ENCODE assay signal across 25 mouse cellular contexts in genomic region chr7:130799418-130799817, GRCm38 (mm10). TPM values are rescaled to one million over a fixed set of nuclear protein-coding genes. Genes with fewer than 3 reads are reported as not detected.
DNase-seq lines count a peak whose midpoint lies in the region; ATAC-seq lines count a peak whose summit lies in the region.
"Had no signal": no experiment of that assay in that cellular context is flagged by ENCODE, and none has a peak within 500 bp of the region (broad histone marks: within the 10 kb centered on the region; RNA-seq: fewer than 3 reads in every experiment).

No protein-coding gene starts in this region.

- DNase-seq in kidney, adult 11 months: peak; percentile 18
- DNase-seq in kidney, postnatal 14 days: peak; percentile 23
- DNase-seq in yolk sac, embryonic 10.5 days (ENCODE audit: low spot score): peak; percentile 52
- no peak for DNase-seq in heart, adult 11 months
- DNase-seq in right cerebral cortex, postnatal 36 days (ENCODE audit: low spot score in 2 of 2): no peak
- DNase-seq: adrenal gland, adult 8-10 months; adrenal gland, postnatal 36 days; B cell, adult 2 months; cerebellum, adult 11 months; cerebellum, adult 8-10 months; cerebellum, postnatal 14 days; gastrocnemius, postnatal 36 days; heart, adult 18-20 months; heart, postnatal 10 days; heart, postnatal 4 days had no signal

- H3K9me3 ChIP-seq in kidney, embryonic 15.5 days (replicated peaks): no peaks in the 10 kb centered on the region
- no peaks in the 10 kb centered on the region for H3K9me3 ChIP-seq in kidney, embryonic 14.5 days (ENCODE audit: control insufficient read depth, low read length)
- no peaks in the 10 kb centered on the region for H3K9me3 ChIP-seq in liver, embryonic 15.5 days (replicated peaks)
- H3K9me3 ChIP-seq: embryonic facial prominence, embryonic 12.5 days; forebrain, embryonic 15.5 days; heart, embryonic 10.5 days had no signal

- H3K9ac ChIP-seq in kidney, embryonic 15.5 days: no peak overlapping the region
- H3K9ac ChIP-seq in kidney, embryonic 14.5 days (ENCODE audit: low read depth, low read length): no peak overlapping the region
- no peak overlapping the region for H3K9ac ChIP-seq in liver, embryonic 15.5 days
- H3K9ac ChIP-seq: embryonic facial prominence, embryonic 12.5 days; forebrain, embryonic 15.5 days had no signal

- 76% methylated on average over 10 of the region's 10 CpGs for WGBS in kidney, embryonic 15.5 days
- 81% methylated on average over 10 of the region's 10 CpGs for WGBS in kidney, embryonic 14.5 days
- 60% methylated on average over 10 of the region's 10 CpGs for WGBS in liver, embryonic 15.5 days (ENCODE audit: insufficient replicate concordance)

- H3K27ac ChIP-seq in kidney, embryonic 15.5 days: no peak overlapping the region
- H3K27ac ChIP-seq in kidney, embryonic 14.5 days (ENCODE audit: low read depth, low read length): no peak overlapping the region
- no peak overlapping the region for H3K27ac ChIP-seq in liver, embryonic 15.5 days (replicated peaks)
- H3K27ac ChIP-seq: embryonic facial prominence, embryonic 12.5 days; forebrain, embryonic 15.5 days had no signal

- no peaks in the 10 kb centered on the region for H3K27me3 ChIP-seq in kidney, embryonic 15.5 days
- H3K27me3 ChIP-seq in kidney, embryonic 14.5 days (ENCODE audit: control insufficient read depth, insufficient read depth, low read length): no peaks in the 10 kb centered on the region
- no peaks in the 10 kb centered on the region for H3K27me3 ChIP-seq in liver, embryonic 15.5 days
- H3K27me3 ChIP-seq: embryonic facial prominence, embryonic 12.5 days; forebrain, embryonic 15.5 days had no signal

- H3K4me1 ChIP-seq in kidney, embryonic 15.5 days: no peaks in the 10 kb centered on the region
- no peaks in the 10 kb centered on the region for H3K4me1 ChIP-seq in kidney, embryonic 14.5 days (ENCODE audit: control insufficient read depth, insufficient read depth, low read length)
- H3K4me1 ChIP-seq in liver, embryonic 15.5 days (replicated peaks): peaks cover 9% of the 10 kb centered on the region; the same call in 1 of the 2 replicates
- H3K4me1 ChIP-seq: forebrain, embryonic 15.5 days had no signal

- no peak overlapping the region for H3K4me3 ChIP-seq in kidney, embryonic 15.5 days (replicated peaks)
- no peak overlapping the region for H3K4me3 ChIP-seq in kidney, embryonic 14.5 days (ENCODE audit: low read length)
- no peak overlapping the region for H3K4me3 ChIP-seq in liver, embryonic 15.5 days (replicated peaks)
- H3K4me3 ChIP-seq: embryonic facial prominence, embryonic 12.5 days; forebrain, embryonic 15.5 days; heart, embryonic 10.5 days had no signal

- no peak for ATAC-seq in kidney, embryonic 15.5 days (replicated peaks; ENCODE audit: low FRiP score)
- ATAC-seq in kidney, embryonic 14.5 days (ENCODE audit: low FRiP score, low TSS enrichment): no peak
- ATAC-seq in liver, embryonic 15.5 days (ENCODE audit: insufficient read depth): peak; percentile 58
- ATAC-seq: CD4-positive, CD25-positive, alpha-beta regulatory T cell, adult 4 months; forebrain, embryonic 15.5 days had no signal

- H3K4me2 ChIP-seq in kidney, embryonic 15.5 days: no peak overlapping the region
- no peak overlapping the region for H3K4me2 ChIP-seq in kidney, embryonic 14.5 days (replicated peaks; ENCODE audit: low read depth, low read length)
- H3K4me2 ChIP-seq in liver, embryonic 15.5 days: no peak overlapping the region
- H3K4me2 ChIP-seq: embryonic facial prominence, embryonic 12.5 days; forebrain, embryonic 15.5 days had no signal

- H3K36me3 ChIP-seq in kidney, embryonic 15.5 days: no peaks in the 10 kb centered on the region
- H3K36me3 ChIP-seq in kidney, embryonic 14.5 days (ENCODE audit: control insufficient read depth, insufficient read depth, low read length): no peaks in the 10 kb centered on the region
- no peaks in the 10 kb centered on the region for H3K36me3 ChIP-seq in liver, embryonic 15.5 days (replicated peaks)
- H3K36me3 ChIP-seq: embryonic facial prominence, embryonic 12.5 days; forebrain, embryonic 15.5 days; G1E; heart, embryonic 10.5 days had no signal

RNA-seq across cellular contexts. Expression of gene Btbd16, which starts 25.5 kb away (rescaled TPM):
- polyA plus RNA-seq in kidney, embryonic 15.5 days (2015; fragmentation: Nextera tagmentation; extraction: Ambion mirVana): not detected in 2 replicates
- not detected in 2 replicates for polyA plus RNA-seq in kidney, embryonic 14.5 days (2014; fragmentation: Nextera tagmentation; extraction: Ambion mirVana)
- polyA plus RNA-seq in liver, embryonic 15.5 days (2015; fragmentation: Nextera tagmentation; extraction: Ambion mirVana): not detected in 2 replicates
- polyA plus RNA-seq: forebrain, embryonic 11.5 days; forebrain, embryonic 15.5 days; G1E; heart, embryonic 14.5 days had no signal

Comparison
In these comparisons a context has a peak if more than half of its experiments do, and no peak if none do; other contexts are left out.
1. DNase-seq: peak in kidney, adult 11 months (single experiment), kidney, postnatal 14 days (single experiment) and yolk sac, embryonic 10.5 days (single experiment); none in heart, adult 11 months (single experiment) and right cerebral cortex, postnatal 36 days (0 of 2).